Mouse (Mus musculus): ENCODE measurements around the gene Taf1d.
A peak's percentile ranks its signal among the peaks of the same experiment; 100 is the strongest.
"Not testable (repeated sequence)": the region's sequence is repeated elsewhere in the genome, so short reads cannot be mapped to it uniquely, and the experiment has no call there.

Taf1d gene

DNA sequence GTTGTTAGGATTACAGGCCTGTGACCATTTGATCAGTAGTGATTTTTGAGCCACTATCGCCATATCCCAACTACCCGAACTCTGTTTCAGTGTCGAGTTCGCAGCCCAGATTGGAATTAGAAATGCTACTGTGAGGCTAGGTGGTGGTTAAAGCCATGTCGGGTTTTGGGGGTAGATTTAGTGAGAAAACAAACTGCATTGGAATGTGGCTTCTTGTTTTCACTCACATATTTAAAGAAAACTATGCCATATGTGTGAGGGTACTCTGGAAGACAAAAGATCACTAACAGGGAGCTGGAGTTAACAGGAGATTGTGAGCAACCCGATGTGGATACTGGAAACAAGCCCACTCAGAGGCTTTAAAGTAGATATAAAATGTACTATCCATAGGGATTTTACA, 1.2 kb downstream of the Taf1d start:
- no peak for DNase-seq (ENCODE audit: low read depth, low spot score)

DNA sequence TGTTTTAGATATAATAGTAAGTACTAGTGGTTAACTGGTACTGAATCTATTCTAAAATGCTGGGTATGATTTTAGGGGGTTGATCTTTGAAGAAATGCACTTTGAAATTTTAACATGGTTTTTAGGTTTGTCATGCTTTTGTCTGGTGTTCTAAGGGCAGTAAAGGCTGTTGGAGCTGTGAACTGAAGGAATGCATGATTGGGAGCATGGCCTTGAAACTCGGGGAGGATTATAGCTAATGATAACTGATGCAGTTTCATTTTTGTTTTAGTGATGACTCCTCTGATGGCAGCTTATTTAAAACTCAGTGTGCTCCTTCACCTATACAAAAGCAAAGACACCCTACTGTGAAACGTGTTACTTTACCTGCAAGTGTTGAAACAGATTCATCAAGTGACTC, 2.2 kb downstream of the Taf1d start:
- no peak for DNase-seq (ENCODE audit: low read depth, low spot score)

DNA sequence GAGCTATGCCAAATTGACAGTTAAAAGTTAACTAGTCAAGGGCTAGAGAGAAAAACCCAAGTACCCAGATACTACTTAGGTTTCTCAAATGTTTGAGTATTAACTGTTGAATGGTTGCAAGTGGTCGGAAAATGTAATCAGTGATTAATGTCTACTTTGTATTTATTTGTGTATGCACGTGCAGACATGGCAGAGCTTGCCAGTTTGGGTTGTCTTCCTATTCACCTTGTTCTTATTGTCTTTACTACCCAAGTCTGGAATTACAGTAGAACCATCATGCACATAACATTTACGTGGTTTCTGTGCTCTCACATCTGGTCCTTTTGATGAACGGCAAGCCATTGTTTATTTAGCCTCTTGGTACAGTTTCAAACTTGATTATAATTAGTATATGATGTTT, 3.4 kb downstream of the Taf1d start:
- DNase-seq (ENCODE audit: low read depth, low spot score), result no peak

DNA sequence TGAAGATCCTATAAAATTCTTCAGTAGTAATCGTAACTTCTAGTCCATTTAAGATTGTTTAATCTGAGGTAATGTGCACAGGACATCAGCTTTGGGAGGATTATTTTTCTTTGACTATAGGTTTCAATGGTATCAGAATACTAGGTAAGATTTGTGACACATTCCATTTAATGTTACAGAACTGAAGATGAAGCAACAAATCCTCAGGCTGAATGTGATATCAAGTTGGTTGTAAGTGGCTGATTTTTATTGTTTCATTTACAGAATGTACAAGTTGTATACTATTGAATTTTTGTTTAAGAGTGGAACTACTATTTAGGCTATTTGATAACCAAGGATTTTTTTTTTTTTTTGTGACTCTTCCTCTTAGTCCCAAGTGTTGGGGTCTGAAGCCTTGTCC, 4.2 kb downstream of the Taf1d start:
- DNase-seq (ENCODE audit: low read depth, low spot score), result no peak

DNA sequence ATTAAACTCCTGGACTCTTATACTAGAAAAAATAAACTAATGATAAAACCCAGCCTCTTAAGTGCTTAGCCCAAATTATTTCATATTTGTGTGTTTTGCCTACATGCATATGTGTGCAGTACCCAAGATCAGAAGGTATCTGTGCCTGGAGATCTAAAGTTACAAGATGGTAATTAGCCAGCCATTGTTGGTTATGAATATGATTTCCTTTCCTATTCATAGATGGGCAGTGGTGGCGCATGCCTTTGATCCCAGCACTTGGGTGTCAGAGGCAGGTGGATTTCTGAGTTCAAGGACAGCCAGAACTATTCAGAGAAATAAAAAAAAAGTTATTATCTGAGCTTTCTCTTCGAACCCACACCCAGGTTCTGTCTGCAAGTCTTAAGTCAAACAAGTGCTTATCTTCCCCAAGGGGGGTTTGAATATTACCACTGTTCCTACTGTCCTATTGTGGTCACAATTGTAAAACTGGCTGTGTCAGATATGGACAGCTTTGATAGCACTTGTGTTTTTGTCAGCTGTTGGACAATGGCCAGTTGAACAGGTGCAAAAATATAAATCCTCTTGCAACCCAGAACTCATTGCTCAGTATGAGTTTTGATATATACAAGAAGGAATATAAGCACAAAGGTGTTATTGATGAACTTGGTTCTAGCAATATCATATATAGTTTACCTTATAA, 6.2 kb downstream of the Taf1d start:
- no peak for DNase-seq (ENCODE audit: low read depth, low spot score)

DNA sequence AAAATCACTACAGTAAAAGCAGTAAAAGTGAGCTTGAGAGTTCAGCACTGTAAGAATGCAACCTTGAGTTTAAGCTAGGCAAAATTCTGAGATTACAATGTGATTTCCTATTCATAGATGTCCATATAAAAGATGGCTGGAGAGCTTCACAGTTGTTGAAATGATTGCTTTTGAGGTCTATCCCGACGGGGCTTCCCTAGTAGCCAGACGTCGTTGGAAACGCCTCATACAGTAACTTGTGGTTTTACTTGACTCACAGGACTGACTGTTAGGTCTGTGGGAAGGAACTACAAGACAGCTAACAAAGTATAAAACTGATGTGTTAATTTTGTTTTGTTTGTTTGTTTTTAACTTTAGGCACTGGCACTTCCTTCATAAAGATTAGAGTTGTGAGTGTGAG, 7.6 kb downstream of the Taf1d start:
- DNase-seq (ENCODE audit: low read depth, low spot score), result no peak

DNA sequence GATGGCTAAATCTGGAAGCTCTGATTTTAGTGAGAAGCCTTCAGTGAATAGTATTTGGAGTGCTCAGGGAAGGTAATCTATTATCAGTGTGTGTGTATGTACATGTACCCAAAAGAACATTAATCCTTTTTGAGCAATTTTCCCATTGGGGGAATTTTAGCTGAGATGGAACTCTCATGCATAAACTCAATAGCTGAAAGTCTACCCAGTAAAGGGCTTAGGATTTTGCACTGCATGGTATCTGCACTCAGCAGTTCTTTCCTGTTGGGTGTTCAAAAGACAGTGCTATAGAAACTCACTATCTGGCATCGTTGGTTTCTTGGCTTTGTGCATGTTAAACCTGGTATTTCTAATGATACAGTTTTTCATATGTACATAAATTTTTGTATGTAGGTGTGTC, 8.6 kb downstream of the Taf1d start:
- no peak for DNase-seq (ENCODE audit: low read depth, low spot score)

DNA sequence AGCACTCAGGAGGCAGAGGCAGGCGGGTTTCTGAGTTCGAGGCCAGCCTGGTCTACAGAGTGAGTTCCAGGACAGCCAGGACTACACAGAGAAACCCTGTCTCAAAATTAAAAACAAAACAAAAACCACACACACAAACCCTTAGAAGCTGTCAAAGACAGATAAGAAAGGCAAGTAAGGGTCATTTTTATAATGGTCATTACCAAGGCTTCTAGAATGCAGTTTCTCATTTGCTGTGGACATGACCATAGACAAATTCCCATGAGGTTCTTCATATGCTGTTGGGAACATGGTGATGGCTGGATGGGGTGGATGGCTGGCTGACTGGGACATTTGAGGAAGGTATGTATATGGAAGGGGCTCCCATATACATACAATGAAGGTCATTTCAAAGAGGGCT, 10.3 kb downstream of the Taf1d start:
- not testable (repeated sequence) for DNase-seq (ENCODE audit: low read depth, low spot score)

DNA sequence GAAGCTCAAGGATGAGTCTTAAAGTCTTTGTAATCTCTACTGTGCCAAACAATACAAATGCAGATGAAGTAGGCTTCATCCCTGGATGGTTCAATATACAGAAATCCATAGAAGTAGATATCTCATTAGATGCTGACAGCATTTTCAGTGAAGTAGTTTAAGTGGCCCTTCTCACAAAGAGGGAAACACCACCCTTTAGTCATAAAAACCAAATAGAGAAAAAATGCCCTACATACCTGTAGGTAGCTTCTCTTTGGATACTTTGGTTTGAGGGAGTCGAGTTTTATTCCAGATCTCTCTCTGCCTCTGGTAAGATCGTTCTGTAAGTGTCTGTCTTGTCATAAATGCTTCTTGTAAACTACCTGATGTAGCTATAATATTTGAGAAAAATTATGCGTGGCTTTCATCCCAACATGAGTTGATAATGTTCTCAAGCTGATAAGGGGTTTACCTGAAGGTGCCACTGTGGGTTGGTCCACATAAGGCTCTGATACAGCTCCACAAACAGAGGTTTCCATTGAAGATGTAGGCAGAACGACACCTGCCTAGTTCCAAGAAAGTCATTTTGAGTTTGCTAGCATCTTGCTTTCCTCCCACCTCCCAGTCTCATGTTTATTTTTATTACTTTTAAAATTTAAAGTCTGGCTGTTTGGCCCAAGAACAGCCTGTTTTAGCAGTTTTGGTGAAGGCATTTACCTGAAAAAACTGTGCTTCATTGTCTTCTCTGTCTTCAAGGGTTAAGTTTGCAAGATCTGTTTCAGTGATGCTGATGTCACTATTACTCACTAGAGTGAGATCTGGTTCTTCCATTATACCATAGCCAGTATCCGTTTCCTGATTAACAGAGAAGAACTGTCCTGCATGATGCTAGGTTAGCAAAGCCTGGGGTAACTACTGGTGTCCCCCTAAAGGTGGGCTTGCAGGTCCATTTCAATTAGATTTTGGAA, 11.5 kb downstream of the Taf1d start:
- DNase-seq (ENCODE audit: low read depth, low spot score), result no peak

DNA sequence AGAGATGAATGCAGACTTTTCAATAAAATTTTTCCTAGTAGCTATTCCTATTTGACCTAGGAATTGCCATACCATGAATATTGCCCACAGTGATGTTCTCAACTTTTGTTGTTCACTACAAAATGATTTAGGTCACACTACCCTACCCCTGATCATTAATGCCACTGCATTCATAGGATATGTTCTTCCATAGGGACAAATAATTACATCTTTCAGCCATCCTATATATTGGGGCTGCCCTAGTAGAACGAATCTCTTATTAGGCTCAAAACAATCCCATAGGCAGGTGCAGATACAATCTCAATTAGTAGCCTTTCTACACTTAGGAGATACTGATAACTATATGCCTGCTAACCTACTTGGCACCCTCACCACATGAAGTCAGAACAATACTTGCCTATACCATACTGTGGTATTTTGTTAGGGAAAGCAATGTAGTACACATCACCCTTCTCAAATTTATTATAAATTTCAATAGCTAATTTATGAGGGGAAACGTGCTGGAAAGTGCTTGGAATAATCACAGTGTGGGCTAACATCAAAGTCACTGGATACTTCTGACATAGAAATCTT, 12.2 kb downstream of the Taf1d start:
- no peak for DNase-seq (ENCODE audit: low read depth, low spot score)

DNA sequence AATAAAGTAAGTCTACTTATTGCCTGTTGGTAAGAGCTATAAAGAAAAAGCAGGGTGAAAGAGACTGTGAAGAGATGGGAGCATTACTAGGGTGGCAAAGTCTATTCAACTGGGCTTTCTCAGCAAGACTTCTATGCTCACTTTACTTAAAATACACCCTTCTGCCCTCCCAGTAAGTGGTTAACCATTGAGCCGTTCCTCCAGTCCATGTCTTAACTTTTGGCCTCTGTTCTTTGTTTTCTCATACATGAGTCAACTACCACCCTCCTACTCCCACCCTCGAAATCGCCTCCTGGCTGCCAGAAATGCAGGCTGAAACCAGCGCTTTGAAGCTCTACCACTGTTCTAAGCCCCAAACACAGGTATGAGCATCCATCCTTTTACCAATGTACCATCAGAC, 31.8 kb downstream of the Taf1d start:
- DNase-seq (ENCODE audit: low read depth, low spot score), result no peak

DNA sequence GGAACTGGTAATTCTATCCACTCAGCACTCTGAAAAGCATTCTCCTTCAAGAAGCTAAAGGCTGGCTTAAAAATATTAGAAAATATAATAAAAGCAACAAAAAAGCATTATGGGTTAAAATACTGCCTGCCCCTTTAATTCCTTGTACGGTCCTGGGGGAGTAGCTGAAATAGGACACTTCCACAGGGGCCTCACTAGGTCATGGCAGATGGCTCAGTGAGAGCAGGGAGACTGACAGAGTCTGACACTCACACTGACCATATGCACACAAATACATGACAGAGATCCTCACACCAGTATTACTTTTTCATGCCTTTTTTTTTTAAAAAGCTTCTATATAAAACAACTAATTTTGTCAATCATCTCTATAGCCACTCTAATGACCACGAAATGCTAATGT, 43.9 kb downstream of the Taf1d start:
- DNase-seq (ENCODE audit: low read depth, low spot score), result no peak

DNA sequence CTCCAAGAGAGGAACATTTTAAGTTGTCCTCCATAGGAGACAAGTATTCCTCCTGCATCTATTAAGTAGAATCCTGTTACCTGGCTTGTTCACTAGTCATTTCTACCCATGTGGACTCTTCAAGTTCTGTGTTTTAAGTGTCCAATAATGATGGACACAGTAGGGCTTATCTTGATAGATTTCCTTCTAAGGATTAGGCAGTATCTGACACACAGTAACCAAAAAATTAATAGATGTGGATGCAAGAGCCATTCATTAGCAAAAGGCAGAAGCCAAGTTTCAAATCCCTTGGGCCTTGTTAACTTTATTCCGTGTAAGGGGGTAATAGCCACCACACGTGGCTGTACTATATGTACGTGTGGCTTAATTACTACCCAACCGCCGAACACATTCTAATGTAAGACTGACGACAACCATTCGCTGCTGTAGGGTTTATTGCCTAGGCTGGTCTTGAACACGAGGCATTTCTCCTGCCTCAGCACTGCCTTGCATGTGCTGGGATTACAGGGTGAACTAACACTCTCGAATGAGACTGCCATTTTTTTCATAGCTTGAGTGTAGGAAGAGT, 51.0 kb downstream of the Taf1d start:
- DNase-seq (ENCODE audit: low read depth, low spot score), result no peak

DNA sequence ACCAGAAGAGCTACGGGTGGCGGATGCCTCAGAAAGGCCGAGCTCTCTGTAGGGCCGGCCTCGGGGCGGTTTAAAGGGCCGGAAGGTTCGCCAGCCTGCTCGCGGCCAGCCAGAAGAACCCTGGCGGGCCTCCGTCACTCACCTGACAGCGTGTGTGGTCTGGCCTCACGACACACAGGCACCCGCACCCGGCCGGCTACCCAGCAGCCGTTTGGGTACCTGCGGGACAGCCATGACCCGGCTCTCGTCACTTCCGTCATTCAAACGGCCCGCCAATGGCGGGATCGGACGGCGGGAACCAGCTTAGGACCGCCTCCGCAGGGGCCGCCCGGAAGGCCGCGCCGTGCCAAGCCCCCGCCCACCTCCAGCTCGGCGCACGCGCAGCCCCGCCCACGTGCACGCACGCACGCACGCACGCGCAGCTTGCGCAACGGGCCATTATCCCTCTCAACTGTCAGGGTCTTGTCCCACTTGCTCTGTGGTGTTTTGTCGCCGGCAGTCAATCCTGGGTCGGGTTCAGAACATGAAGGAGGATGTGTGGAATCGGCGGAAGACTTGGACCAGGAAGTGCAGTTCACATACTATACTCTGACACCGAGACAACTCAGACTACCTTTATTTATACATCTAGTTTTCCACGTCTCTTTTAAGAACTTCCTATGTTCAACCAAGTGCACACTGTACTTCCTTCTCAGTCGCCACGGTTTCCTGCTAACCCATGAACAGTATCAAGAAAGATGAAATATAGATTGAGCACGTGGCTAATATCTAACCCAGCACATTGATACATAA, 51.7 kb downstream of the Taf1d start, which contains the start of gene Cep295:
Cep295 (minus strand) TSS at position 305 of the 792 bp plus-strand sequence.
- DNase-seq (ENCODE audit: low read depth, low spot score), result peak; percentile 94

DNA sequence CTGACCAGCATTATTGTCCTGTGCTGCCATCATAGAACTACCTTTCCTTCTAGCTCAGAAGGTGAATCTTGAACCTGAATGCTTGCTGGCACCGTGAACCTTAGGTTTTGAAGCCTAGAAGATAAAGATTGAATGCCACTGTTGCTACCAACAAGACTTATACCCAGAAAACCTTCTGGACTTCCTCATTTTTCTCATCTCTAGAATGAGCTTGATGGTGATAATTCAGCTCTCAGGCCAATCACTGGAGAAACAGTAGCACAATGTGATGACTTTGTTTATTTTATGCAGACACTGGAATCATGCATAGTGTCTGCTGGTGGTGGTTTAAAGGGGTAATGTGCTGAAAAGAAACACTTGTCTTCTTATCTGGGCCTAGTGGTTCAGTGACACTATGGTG, 58.8 kb downstream of the Taf1d start:
- DNase-seq (ENCODE audit: low read depth, low spot score), result no peak

DNA sequence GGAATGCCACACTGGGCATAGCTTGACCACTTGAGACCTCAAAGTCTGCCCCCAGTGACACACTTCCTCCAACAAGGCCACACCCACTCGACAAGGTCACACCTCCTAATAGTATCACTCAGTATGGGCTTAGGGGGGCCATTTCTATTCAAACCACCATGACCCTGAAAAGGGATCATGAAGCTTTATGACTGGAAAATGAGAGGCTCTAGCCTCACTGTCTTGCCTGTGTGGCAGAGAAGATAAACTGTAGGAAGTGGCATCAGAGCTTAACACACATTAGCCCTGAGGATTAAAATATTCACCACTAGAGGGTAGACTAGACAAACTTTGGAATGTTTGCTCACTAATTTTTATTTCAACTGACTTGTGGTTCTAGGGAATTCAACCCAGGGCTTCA, 59.8 kb downstream of the Taf1d start:
- no peak for DNase-seq (ENCODE audit: low read depth, low spot score)

DNA sequence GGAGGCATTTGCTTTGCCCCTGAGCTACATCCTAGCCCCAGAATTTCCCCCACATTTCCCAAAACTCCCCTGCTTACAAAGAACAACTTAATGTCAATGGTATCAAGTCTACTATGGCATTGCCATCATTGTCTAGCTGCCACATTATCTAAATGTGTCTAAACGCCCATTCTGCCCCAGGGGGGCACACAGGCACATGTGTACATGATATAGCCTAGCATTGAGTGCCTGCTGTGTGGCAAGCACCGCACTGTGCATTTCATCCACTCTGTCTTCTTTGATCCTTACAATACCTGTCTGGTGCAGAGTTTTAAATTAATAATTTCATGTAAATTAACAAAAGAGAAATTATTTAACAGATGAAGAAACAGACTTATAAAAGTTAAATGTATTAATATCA, 60.2 kb downstream of the Taf1d start:
- no peak for DNase-seq (ENCODE audit: low read depth, low spot score)
